Mouse (Mus musculus) 3134 (cell line): ENCODE results near the gene Neurog1.

ENCODE experiments used
- DNase-seq: peaks from one replicate; pipeline ENCODE4 v3.0.0-alpha.2; 2011; ENCODE audit warnings: low spot score; ENCODE audit not compliant: insufficient read length; ENCODE audit errors: extremely low read depth

Gene Neurog1

DNA sequence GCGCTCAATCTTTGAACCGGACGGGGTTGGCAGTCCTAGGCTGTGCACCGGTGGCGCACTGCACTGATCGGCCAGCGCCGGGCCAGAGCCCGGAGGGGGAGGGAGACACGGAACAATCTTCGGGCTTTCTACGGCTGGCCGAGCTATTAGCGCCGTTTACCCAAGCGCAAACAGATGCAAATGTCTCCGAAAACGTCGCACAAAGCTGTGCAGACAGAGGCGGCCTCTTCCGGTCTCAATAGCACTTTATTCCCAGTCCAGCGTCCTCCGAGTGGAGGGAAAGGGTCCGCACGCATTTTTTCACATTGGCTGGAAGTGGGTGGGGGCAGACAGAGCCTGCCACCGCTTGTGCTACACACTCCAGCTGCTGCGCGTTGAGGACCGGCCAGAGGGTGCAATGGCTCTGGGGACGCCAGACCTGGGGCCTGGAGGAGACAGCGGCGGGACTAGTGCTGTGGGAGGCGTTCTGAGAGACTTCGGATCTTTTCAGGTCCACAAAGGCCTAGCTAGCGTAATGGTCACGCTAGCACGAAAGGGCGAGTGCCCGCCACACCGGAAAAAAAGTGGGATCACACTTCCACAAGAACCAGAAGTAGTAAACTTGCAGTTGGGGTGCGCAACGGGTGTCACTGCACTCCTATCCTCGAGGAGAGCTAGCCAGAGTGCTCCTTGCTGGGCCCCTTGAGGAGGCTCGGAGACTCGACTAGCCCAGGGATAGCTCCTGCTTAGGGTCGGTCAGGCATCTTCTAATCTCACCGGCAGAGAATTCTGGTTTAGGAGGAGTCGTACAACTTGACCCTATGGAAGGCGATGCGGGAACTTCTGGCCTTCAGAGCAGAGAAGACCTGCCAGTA is 29.7 kb downstream of the Neurog1 start:
- no peak for DNase-seq

DNA sequence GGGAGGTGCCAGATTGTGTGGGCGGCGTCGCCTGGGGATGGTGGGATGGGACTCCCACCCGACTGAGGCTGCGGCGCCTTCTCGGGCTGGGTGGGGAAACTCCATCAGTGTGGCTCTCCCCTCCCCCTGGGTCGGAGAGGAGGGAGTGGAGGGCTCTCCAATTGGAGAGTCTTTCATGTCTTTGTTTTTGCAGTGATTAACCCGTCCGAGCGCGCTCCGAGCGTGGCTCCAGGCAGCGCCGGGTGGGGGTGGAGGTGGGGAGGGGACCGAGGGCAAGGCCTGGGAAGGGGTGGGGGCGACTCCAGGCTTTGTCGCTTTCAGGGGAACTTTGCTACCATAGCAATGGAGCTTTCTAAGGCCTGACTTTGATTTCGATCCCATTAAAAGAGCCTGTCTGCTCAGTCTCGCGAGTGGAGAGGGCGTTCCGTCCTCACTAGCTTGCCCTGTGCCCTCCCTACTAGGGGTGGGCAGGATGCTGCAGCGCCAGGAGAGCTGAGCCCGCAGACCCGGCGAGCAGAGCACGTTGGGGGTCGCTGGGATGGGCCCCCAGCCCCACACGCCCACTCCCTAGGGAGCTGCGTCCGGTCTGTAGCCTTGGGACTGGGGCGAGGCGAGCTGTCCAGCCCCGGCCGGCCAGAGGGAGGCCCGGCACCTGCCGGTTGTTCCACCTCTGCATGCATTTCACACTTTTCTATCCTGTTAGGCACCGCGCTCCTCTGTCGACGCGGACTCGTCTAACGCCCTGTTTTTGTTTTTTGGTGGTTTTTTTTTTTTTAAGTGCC is 30.6 kb downstream of the Neurog1 start:
- no peak for DNase-seq

DNA sequence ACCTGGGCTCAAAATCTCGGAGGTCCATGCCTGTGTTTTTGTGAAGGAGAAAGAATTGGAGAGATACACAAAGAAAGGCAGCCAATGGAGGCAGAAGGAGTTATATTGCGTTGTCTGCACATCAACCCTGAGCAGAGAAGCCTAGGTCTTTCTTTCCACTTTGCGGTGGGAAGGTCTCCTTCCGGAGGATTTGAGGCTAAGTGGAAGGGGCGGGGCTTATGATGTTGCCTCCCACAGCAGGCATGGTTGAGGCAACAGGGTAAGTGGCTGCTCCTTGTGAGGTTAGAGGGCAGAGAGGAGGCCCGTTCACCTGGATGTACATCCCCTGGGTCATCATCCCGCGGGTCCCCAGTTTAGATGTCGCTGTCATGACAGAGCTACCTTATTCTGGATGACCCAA is 32.7 kb downstream of the Neurog1 start:
- no peak for DNase-seq

DNA sequence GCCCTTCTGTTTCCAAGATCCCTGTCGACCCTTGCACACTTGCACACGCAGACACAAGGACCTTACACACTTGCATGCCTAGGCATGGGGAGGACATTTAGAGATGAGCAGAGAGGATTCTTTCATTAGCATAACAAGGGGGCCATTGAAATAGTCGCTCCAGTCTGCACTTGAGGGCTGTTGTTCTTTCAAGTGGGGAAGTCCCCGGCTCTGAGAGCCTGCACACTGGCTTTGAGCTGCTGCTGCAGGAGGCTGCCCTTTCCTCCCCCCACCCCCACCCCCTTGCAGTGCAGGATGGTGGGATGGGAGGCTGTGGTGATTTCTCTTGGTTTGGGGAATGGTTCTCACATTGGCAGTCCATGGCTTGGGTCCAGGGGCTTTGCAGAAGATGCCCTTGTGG is 35.9 kb downstream of the Neurog1 start:
- DNase-seq, result no peak

DNA sequence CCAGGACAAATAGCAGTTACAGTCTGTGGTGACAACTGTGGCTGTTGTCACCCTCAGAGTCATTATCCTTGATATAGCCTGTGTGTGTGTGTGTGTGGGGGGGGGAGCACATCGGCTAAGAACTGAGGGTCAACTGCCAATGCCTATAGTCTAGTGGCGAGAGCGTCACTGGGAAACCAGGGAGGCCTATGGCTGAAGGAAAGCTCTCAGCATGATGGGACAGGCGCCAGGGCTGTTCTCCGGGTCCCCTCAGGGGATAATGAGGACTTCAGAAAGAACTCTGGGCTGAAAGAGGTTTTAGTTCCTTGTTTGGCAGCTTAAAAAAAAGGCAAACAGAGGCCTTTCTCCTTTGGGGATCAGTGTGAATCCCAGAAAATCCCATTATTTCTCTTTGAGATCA is 37.3 kb downstream of the Neurog1 start:
- no peak for DNase-seq

DNA sequence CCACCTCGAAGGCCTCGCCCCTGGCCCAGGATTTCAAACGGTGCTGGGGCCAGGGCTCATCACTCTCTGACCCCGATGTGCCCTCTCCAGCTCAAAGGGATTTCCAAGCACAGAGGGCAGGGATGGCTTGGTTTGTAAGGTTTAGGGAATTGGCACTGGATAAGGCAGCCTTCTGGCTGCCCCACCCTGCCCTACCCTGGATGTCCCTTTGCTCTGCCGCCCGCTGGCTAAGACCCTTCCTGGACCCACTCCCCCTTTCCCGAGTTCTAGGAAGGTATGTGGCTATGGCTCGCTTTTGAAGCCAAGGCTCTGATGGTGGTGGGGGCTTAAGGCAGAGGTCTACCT is 42.9 kb downstream of the Neurog1 start:
- DNase-seq, result no peak

DNA sequence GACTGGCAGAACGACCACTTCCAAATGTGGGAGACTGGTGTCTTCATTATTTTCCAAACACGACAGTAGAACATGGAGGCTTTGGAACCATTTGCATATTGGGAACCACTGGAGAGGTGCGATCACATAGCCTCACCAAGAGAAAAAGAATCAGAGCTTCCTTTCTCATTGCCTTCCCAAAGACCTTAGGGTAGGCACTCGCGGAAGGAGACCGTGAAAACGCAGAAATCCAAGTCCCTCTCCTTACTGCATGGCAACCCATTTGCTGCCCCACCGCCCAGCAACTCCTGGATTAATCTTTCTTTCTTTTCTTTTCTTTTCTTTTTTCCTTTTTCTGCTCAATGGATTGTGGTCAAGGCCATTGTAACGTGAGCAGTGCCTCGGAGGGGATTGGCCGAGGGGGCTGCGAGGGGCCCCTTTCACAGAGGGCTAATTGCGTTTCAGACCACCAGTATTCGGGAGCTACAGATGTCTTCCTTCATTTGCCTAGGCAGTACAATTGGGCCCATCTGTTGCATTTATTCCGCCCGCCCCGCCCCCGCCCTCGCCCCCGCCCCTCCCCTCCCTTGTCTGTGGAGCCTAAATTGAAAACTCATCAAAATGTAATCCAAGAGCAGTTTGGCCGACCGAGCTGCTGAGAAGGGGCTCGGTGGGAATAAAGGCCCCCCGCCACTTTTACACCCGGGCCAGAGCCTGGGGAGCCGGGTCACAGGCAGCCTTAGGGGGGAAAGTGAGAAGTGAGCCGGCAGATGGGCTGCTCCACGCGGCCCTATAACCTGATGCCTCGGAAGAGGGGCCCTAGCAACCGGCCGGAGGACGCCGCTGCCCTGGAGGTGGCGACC is 43.5 kb downstream of the Neurog1 start:
- no peak for DNase-seq
